Mouse (Mus musculus): ENCODE measurements at regions not wholly inside any gene's neighbourhood (a gene's known extent, or its start where the extent isn't known, plus 50 kb on each side); places are given as distances from the start of the nearest gene placed in this dataset.

DNA sequence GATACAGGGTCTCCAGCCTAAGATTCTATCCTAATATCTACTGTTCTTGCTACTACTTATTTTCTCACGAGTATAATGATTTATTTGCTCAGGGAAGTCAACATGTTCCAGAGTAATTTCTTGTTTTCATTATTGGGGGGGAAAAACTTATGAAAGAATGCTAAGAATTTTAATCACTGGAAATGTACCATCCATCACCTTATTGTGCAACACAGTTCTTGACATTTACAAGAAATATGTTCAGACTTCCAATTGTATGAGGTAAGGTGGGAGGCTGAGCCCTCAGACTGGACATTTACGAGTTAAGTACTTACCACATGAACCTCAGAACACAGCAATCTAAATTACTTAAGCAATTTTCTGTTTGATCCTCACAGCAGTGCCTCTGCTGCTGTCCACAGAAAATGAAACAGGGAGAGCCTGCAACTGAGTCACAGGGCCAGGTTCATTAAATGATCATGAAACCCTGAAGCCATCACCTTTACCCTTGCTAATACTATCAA is 118.1 kb upstream of the Tmtc1 start:
- Histone ChIP-seq H3K27me3 (ENCODE audit: control insufficient read depth) (peaks cover 4% of the 10 kb centered on the region), H3K36me3 (ENCODE audit: control insufficient read depth) (no peaks in the 10 kb centered on the region), H3K4me3 (replicated peaks) (no peak overlapping the region), H3K9me3 (ENCODE audit: control insufficient read depth, low read length) (no peaks in the 10 kb centered on the region), H3K4me1 (ENCODE audit: control insufficient read depth) (no peaks in the 10 kb centered on the region)
- TF ChIP-seq GATA1 (IDR thresholded peaks at IDR 0.05; ENCODE audit: low read length) (no peak), TAL1 (IDR thresholded peaks at IDR 0.05; ENCODE audit: low read length) (no peak)

- TF ChIP-seq TAL1 (IDR thresholded peaks at IDR 0.05; ENCODE audit: low read length), result no peak
- no peak for TF ChIP-seq GATA1 (IDR thresholded peaks at IDR 0.05; ENCODE audit: low read length)
- Histone ChIP-seq H3K9me3 (ENCODE audit: control insufficient read depth, low read length) (no peaks in the 10 kb centered on the region), H3K4me1 (ENCODE audit: control insufficient read depth) (peaks cover 16% of the 10 kb centered on the region), H3K4me3 (replicated peaks) (no peak overlapping the region), H3K36me3 (ENCODE audit: control insufficient read depth) (no peaks in the 10 kb centered on the region), H3K27me3 (ENCODE audit: control insufficient read depth) (peaks cover 6% of the 10 kb centered on the region)
These were observed 112.3 kb upstream of the Tmtc1 start for GRCm38 (mm10) chr6:148556484-148556871.

GRCm38 (mm10) chr6:148555651-148556483 is 111.7 kb upstream of the Tmtc1 start:
- no peaks in the 10 kb centered on the region for H3K9me3 ChIP-seq (ENCODE audit: control insufficient read depth, low read length)
- no peak for TF ChIP-seq TAL1 (IDR thresholded peaks at IDR 0.05; ENCODE audit: low read length)
- TF ChIP-seq GATA1 (IDR thresholded peaks at IDR 0.05; ENCODE audit: low read length), result no peak
- H3K4me3 ChIP-seq (replicated peaks), result no peak overlapping the region
- H3K36me3 ChIP-seq (ENCODE audit: control insufficient read depth), result no peaks in the 10 kb centered on the region
- H3K27me3 ChIP-seq (ENCODE audit: control insufficient read depth), result peaks cover 6% of the 10 kb centered on the region
- peaks cover 16% of the 10 kb centered on the region for H3K4me1 ChIP-seq (ENCODE audit: control insufficient read depth)

GRCm38 (mm10) chr6:148554463-148554862 is 110.3 kb upstream of the Tmtc1 start:
- H3K4me3 ChIP-seq (replicated peaks), result no peak overlapping the region
- peaks cover 18% of the 10 kb centered on the region for H3K4me1 ChIP-seq (ENCODE audit: control insufficient read depth)
- H3K27me3 ChIP-seq (ENCODE audit: control insufficient read depth), result peaks cover 8% of the 10 kb centered on the region
- no peaks in the 10 kb centered on the region for H3K36me3 ChIP-seq (ENCODE audit: control insufficient read depth)
- TF ChIP-seq TAL1 (IDR thresholded peaks at IDR 0.05; ENCODE audit: low read length) (no peak), GATA1 (IDR thresholded peaks at IDR 0.05; ENCODE audit: low read length) (no peak)
- H3K9me3 ChIP-seq (ENCODE audit: control insufficient read depth, low read length), result no peaks in the 10 kb centered on the region

DNA sequence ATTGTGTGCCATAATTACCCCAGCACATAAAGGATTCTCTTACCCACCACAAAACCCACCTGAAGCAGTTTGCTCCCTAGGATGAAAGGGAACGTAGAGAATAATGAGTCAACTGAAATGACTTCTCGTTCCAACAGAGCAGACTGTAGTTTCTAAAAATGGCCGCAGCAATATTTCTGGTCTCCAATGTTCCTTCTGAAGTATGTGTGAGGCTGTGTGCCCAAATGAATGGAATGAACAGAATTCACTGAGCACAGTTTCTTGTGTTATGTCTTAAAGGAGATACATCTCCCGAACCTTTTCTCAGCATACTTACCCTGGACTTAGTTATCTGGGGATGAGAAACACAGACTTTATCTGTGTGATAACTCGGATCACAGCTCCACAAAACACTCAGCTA is 109.4 kb upstream of the Tmtc1 start:
- H3K4me3 ChIP-seq (replicated peaks), result no peak overlapping the region
- TF ChIP-seq TAL1 (IDR thresholded peaks at IDR 0.05; ENCODE audit: low read length) (no peak), GATA1 (IDR thresholded peaks at IDR 0.05; ENCODE audit: low read length) (no peak)
- no peaks in the 10 kb centered on the region for H3K9me3 ChIP-seq (ENCODE audit: control insufficient read depth, low read length)
- H3K4me1 ChIP-seq (ENCODE audit: control insufficient read depth), result peaks cover 23% of the 10 kb centered on the region
- H3K36me3 ChIP-seq (ENCODE audit: control insufficient read depth), result no peaks in the 10 kb centered on the region
- H3K27me3 ChIP-seq (ENCODE audit: control insufficient read depth), result peaks cover 11% of the 10 kb centered on the region

DNA sequence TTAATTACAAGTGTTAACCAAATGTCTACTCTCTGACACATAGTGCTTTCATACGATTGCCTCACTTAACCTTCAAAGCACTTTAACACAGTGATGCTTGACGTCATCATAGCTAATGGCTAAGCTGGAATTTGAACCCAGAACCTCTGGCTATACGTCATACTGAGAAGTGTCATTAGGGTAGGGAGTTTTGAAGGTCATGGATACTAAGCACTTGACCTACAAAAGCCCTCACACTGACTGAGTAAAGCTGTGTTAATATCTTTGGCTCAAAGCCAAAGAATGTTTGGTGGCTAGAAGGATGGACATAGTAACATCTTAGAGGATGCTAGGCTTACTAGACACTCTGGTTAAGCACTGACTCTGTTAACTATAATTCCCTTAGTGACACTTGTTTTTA is 106.9 kb upstream of the Tmtc1 start:
- no peaks in the 10 kb centered on the region for H3K36me3 ChIP-seq (ENCODE audit: control insufficient read depth)
- no peaks in the 10 kb centered on the region for H3K9me3 ChIP-seq (ENCODE audit: control insufficient read depth, low read length)
- no peak for TF ChIP-seq GATA1 (IDR thresholded peaks at IDR 0.05; ENCODE audit: low read length)
- no peak for TF ChIP-seq TAL1 (IDR thresholded peaks at IDR 0.05; ENCODE audit: low read length)
- H3K4me1 ChIP-seq (ENCODE audit: control insufficient read depth), result peaks cover 30% of the 10 kb centered on the region
- H3K27me3 ChIP-seq (ENCODE audit: control insufficient read depth), result peaks cover 13% of the 10 kb centered on the region
- no peak overlapping the region for H3K4me3 ChIP-seq (replicated peaks)

GRCm38 (mm10) chr6:148548138-148548778 is 104.1 kb upstream of the Tmtc1 start:
- H3K4me3 ChIP-seq (replicated peaks), result no peak overlapping the region
- TF ChIP-seq TAL1 (IDR thresholded peaks at IDR 0.05; ENCODE audit: low read length) (no peak), GATA1 (IDR thresholded peaks at IDR 0.05; ENCODE audit: low read length) (no peak)
- H3K9me3 ChIP-seq (ENCODE audit: control insufficient read depth, low read length), result no peaks in the 10 kb centered on the region
- peaks cover 14% of the 10 kb centered on the region for H3K4me1 ChIP-seq (ENCODE audit: control insufficient read depth)
- H3K36me3 ChIP-seq (ENCODE audit: control insufficient read depth), result no peaks in the 10 kb centered on the region
- peaks cover 15% of the 10 kb centered on the region for H3K27me3 ChIP-seq (ENCODE audit: control insufficient read depth)

- Histone ChIP-seq H3K36me3 (ENCODE audit: control insufficient read depth) (no peaks in the 10 kb centered on the region), H3K4me1 (ENCODE audit: control insufficient read depth) (peaks cover 3% of the 10 kb centered on the region), H3K27me3 (ENCODE audit: control insufficient read depth) (peaks cover 8% of the 10 kb centered on the region; the same call in 1 of the 2 replicates), H3K4me3 (replicated peaks) (no peak overlapping the region), H3K9me3 (ENCODE audit: control insufficient read depth, low read length) (no peaks in the 10 kb centered on the region)
- TF ChIP-seq TAL1 (IDR thresholded peaks at IDR 0.05; ENCODE audit: low read length), result no peak
- no peak for TF ChIP-seq GATA1 (IDR thresholded peaks at IDR 0.05; ENCODE audit: low read length)
These were observed 98.9 kb upstream of the Tmtc1 start for GRCm38 (mm10) chr6:148543047-148543446.

GRCm38 (mm10) chr6:148541981-148542380 is 97.8 kb upstream of the Tmtc1 start:
- H3K4me1 ChIP-seq (ENCODE audit: control insufficient read depth), result peaks cover 4% of the 10 kb centered on the region
- no peaks in the 10 kb centered on the region for H3K36me3 ChIP-seq (ENCODE audit: control insufficient read depth)
- no peaks in the 10 kb centered on the region for H3K9me3 ChIP-seq (ENCODE audit: control insufficient read depth, low read length)
- H3K27me3 ChIP-seq (ENCODE audit: control insufficient read depth), result peaks cover 6% of the 10 kb centered on the region; the same call in 1 of the 2 replicates
- H3K4me3 ChIP-seq (replicated peaks), result no peak overlapping the region
- TF ChIP-seq TAL1 (IDR thresholded peaks at IDR 0.05; ENCODE audit: low read length) (no peak), GATA1 (IDR thresholded peaks at IDR 0.05; ENCODE audit: low read length) (no peak)

All from erythroblast, embryonic 14.5 days (primary cell).